Mouse (Mus musculus) thymus, adult 2 months (tissue): ENCODE measurements around the gene Olfr1373. TPM values are rescaled to one million over a fixed set of nuclear protein-coding genes. Genes with fewer than 3 reads are reported as not detected.
"Not testable (repeated sequence)": the region's sequence is repeated elsewhere in the genome, so short reads cannot be mapped to it uniquely, and the experiment has no call there.

ENCODE experiments used
- DNase-seq: peaks from one replicate; pipeline ENCODE4 v3.0.0; 2021
- H3K27ac ChIP-seq: fragments of 200-500 bp; 2 replicates; pipeline ENCODE4 v1.5.1; 2012; ENCODE audit warnings: low read length, control low read depth; ENCODE audit not compliant: control insufficient read depth, insufficient read depth
- H3K27me3 ChIP-seq: fragments of 200-500 bp; 2 replicates; pipeline ENCODE4 v1.6.1; 2012; ENCODE audit warnings: mild to moderate bottlenecking, low read length, moderate library complexity, mixed read lengths; ENCODE audit not compliant: control insufficient read depth, insufficient read depth
- H3K36me3 ChIP-seq: fragments of 200-500 bp; 2 replicates; pipeline ENCODE4 v1.6.1; 2012; ENCODE audit warnings: mild to moderate bottlenecking, low read length, moderate library complexity; ENCODE audit not compliant: control insufficient read depth, insufficient read depth
- H3K4me1 ChIP-seq: fragments of 200-500 bp; replicated peaks from 2 replicates; pipeline ENCODE4 v1.6.1; 2012; ENCODE audit warnings: low read length; ENCODE audit not compliant: control insufficient read depth, insufficient read depth
- H3K4me3 ChIP-seq: fragments of 200-500 bp; 2 replicates; pipeline ENCODE4 v1.5.1; 2012; ENCODE audit warnings: mild to moderate bottlenecking, low read length, control low read depth, moderate library complexity; ENCODE audit not compliant: control insufficient read depth, insufficient read depth
- CTCF ChIP-seq: fragments of 200-500 bp; IDR thresholded peaks from 2 replicates; pipeline ENCODE4 v1.5.1; 2012; ENCODE audit warnings: mild to moderate bottlenecking, control low read depth, low read length, moderate library complexity, borderline replicate concordance; ENCODE audit not compliant: control insufficient read depth, poor library complexity, insufficient read depth; ENCODE audit errors: extremely low read depth
- POLR2A ChIP-seq: fragments of 200-500 bp; IDR thresholded peaks from 2 replicates; pipeline ENCODE4 v1.6.1; 2012; ENCODE audit warnings: mild to moderate bottlenecking, low read length, control low read depth, moderate library complexity; ENCODE audit not compliant: control insufficient read depth, poor library complexity, insufficient read depth; ENCODE audit errors: extremely low read depth
- WGBS: fragments of 180-500 bp; shearing (Covaris S2); methylation state at CpG from one replicate; pipeline ENCODE4 v1.1.7; 2018; 5-methylcytosine and 5-hydroxymethylcytosine counted together
- polyA plus RNA-seq: library from polyadenylated mRNA; depleted of rRNA; stranded (reverse); fragments of >200 nt; gene quantifications from 2 replicates; pipeline ENCODE4 v1.2.3, GENCODE M21; 2012; rRNA removed

The Olfr1373 gene
- not detected in 2 replicates for polyA plus RNA-seq

DNA sequence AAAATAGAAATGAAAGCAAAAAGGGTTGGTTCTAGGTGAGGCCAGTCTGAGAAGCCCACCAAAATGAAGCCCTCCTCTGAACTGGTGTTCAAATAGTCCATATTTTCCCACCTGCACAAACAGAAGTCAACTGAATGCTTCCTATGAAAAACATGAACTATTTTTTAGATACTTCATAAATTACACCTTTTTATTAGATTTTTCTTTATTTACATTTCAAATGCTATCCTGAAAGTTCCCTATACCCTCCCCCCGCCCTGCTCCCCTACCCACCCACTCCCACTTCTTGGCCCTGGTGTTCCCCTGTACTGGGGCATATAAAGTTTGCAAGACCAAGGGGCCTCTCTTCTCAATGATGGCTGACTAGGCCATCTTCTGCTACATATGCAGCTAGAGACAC lies at the start of gene Olfr1373:
Gene Olfr1373, minus strand, starts transcription at position 101 of the 400 bp plus-strand sequence.
- not testable (repeated sequence) for H3K27ac ChIP-seq, H3K27me3 ChIP-seq, H3K36me3 ChIP-seq, H3K4me3 ChIP-seq, H3K4me1 ChIP-seq, DNase-seq
- 77% methylated on average over 1 of the region's 1 CpGs for WGBS

DNA sequence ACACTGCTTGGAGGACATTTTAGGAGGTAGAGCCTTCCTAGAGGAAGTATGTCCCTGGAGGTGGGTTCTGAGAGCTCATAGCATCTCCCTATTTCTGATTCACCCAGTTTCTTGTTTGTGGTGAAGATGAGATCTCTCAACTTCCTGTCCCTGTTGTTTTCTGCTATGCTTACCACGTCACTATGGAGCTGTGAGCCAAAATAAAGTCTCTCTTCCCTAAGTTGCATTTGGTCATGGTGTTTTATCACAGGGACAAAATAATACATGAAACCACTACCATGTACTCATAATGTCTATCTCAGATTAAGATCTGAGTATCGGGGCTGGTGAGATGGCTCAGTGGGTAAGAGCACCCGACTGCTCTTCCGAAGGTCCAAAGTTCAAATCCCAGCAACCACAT lies 35.3 kb upstream of the Olfr1373 start:
- H3K27me3 ChIP-seq, DNase-seq, H3K4me1 ChIP-seq, H3K27ac ChIP-seq, H3K4me3 ChIP-seq, H3K36me3 ChIP-seq: not testable (repeated sequence)
- 75% methylated on average over 4 of the region's 4 CpGs for WGBS

GRCm38 (mm10) chr11:52179897-52180296 lies 34.6 kb upstream of the Olfr1373 start:
- not testable (repeated sequence) for H3K36me3 ChIP-seq, H3K4me1 ChIP-seq

DNA sequence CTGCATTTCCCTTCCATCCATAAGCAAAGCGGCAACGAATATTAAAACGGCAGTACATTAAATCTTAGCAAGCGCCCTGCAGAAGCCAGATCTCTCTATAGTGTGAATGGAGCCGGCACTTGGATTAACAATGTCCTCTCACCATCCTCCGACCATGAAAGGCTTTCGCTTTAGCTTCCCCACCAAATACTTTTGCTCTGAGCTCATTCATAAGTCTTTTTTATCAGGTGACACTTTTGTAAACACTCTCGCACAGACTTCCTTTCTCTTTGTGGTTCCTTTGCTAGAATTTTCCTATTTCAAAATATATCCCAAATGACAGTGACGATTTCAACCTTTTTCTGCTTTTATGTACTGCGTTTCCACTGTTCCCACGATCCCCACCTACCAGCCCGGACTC lies 23.1 kb upstream of the Olfr1373 start:
- TF ChIP-seq POLR2A (no peak), CTCF (no peak)
- no peak for DNase-seq
- peak overlapping the region; percentile 24 for H3K4me3 ChIP-seq
- peaks cover 11% of the 10 kb centered on the region for H3K4me1 ChIP-seq
- H3K36me3 ChIP-seq = no peaks in the 10 kb centered on the region
- H3K27me3 ChIP-seq = peaks cover 12% of the 10 kb centered on the region; the same call in 1 of the 2 replicates
- 17% methylated on average over 12 of the region's 12 CpGs for WGBS
- no peak overlapping the region for H3K27ac ChIP-seq

More at GRCm38 (mm10) chr11:52179897-52180296, 34.6 kb upstream of the Olfr1373 start:
- 95% methylated on average over 2 of the region's 3 CpGs for WGBS
- not testable (repeated sequence) for H3K4me3 ChIP-seq, H3K27me3 ChIP-seq, H3K27ac ChIP-seq, DNase-seq

DNA sequence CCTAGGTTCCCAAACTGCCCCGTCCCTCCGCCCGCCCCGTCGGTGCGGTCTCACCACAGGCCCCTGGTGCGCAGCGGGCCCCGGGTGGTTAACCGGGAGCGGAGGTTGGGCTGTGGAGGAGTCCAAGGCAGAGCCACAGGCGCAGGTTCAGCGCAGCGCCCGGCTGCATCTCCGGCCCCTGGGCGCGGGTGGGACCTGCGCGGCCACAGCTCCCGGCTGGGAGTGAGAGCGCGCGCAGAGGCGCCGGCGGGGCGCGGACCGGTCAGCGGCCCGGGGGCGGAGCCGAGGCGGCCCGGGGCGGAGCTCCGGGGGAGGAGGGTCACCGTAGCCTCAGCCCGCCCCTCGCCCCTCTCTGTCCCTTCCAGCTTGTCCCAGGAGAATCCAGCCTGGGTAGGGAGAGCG lies 22.6 kb upstream of the Olfr1373 start:
- Histone ChIP-seq H3K4me3 (peak overlapping the region; percentile 24), H3K4me1 (peaks cover 11% of the 10 kb centered on the region), H3K27me3 (peaks cover 12% of the 10 kb centered on the region; the same call in 1 of the 2 replicates)
- H3K36me3 ChIP-seq, DNase-seq, H3K27ac ChIP-seq: not testable (repeated sequence)
- WGBS = 2% methylated on average over 40 of the region's 42 CpGs

GRCm38 (mm10) chr11:52167126-52167525 lies 21.8 kb upstream of the Olfr1373 start:
- Histone ChIP-seq H3K36me3 (no peaks in the 10 kb centered on the region), H3K27me3 (peaks cover 12% of the 10 kb centered on the region; the same call in 1 of the 2 replicates), H3K27ac (no peak overlapping the region), H3K4me3 (no peak overlapping the region), H3K4me1 (peaks cover 11% of the 10 kb centered on the region)
- TF ChIP-seq POLR2A (no peak), CTCF (no peak)
- peak; percentile 38 for DNase-seq
- 3% methylated on average over 21 of the region's 21 CpGs for WGBS

DNA sequence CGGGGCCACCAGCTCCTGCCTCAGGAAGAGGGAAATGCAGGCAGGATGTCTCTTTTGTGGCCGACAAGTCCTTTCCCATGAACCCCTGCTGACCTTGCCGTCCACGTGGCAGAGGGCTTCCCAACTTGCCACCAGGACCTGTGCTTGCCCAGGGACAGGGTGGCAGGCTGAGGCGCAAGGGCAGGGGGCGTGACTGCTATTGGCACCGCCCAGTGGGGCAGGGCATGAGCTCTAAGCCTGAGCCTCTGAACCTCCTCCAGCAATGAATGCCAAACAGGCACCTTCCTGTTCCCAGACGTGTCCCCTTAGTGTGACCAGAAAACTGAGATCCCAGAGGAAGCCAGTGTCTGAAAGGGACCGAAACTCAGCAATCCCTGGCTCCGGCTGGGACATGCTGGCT lies 18.6 kb upstream of the Olfr1373 start:
- Histone ChIP-seq H3K36me3 (no peaks in the 10 kb centered on the region), H3K27ac (no peak overlapping the region), H3K4me3 (no peak overlapping the region), H3K27me3 (peaks cover 12% of the 10 kb centered on the region; the same call in 1 of the 2 replicates), H3K4me1 (peaks cover 11% of the 10 kb centered on the region)
- DNase-seq = no peak
- WGBS = 23% methylated on average over 10 of the region's 10 CpGs
- no peak for TF ChIP-seq CTCF
- no peak for TF ChIP-seq POLR2A

- DNase-seq = peak; percentile 35
- not testable (repeated sequence) for H3K4me1 ChIP-seq, H3K4me3 ChIP-seq, H3K27ac ChIP-seq, H3K27me3 ChIP-seq, H3K36me3 ChIP-seq
- 52% methylated on average over 4 of the region's 4 CpGs for WGBS
Measured at GRCm38 (mm10) chr11:52143675-52144074, 1.7 kb downstream of the Olfr1373 start.
